Mouse (Mus musculus): Measurements from ENCODE around the gene Atp5s. TPM values are rescaled to one million over a fixed set of nuclear protein-coding genes. Genes with fewer than 3 reads are reported as not detected.
A peak's percentile ranks its signal among the peaks of the same experiment; 100 is the strongest.

Atp5s gene
- total and polyA plus RNA-seq, 3 experiments: 8.4 to 15.8 (median 11.4) TPM

- Histone ChIP-seq H3K4me1 (ENCODE audit: control insufficient read depth in 1 of 2, insufficient read depth in 2 of 2) (peaks cover 0 to 4% of the 10 kb centered on the region in 2 experiments; a peak in 2 of 4 replicates), H3K4me2 (ENCODE audit: insufficient read depth, low read depth, poor library complexity, severe bottlenecking) (peak overlapping the region; percentile 71; the same call in 1 of the 2 replicates), H3K27ac (ENCODE audit: insufficient read depth, low read depth) (no peak overlapping the region), H3K9me3 (replicated peaks; ENCODE audit: low read length) (no peaks in the 10 kb centered on the region), H3K9ac (ENCODE audit: insufficient read depth, low read depth) (peak overlapping the region; percentile 40; the same call in 1 of the 2 replicates), H3K27me3 (replicated peaks) (no peaks in the 10 kb centered on the region), H3K36me3 (replicated peaks in 1 of 2; ENCODE audit: control insufficient read depth in 1 of 2, insufficient read depth in 1 of 2, low read length in 1 of 2) (peaks cover 0 to 6% of the 10 kb centered on the region in 2 experiments), H3K4me3 (replicated peaks in 1 of 3; ENCODE audit: low read depth in 2 of 3, low read length in 2 of 3, poor library complexity in 1 of 3) (no peak overlapping the region), H3K79me2 (replicated peaks; ENCODE audit: control insufficient read depth, extremely low read depth, insufficient read depth, poor library complexity, severe bottlenecking) (no peaks in the 10 kb centered on the region)
- in situ Hi-C loops (cut with MboI; ENCODE audit: low pct_ligation_motif_present, low pct_unique_long_range_greater_than_20kb, low sequenced_read_pairs) (no loop called here), dilution Hi-C loops (cut with MboI; ENCODE audit: extremely low pct_ligation_motif_present, extremely low pct_unique_long_range_greater_than_20kb, low sequenced_read_pairs) (no loop called here)
- peak; percentile 65 for DNase-seq (ENCODE audit: extremely low read depth)
- 0 out of 2 replicates have a peak, but pooled peaks have one; percentile 12 for TF ChIP-seq ZNF384 (IDR thresholded peaks at IDR 0.05; ENCODE audit: low read depth, low read length)
- TF ChIP-seq MAZ (IDR thresholded peaks at IDR 0.05; ENCODE audit: low read depth, low read length): no peak
- TF ChIP-seq JUND (conservative IDR thresholded peaks at IDR 0.05; ENCODE audit: low read depth, low read length): 0 out of 2 replicates have a peak, but pooled peaks have one; percentile 50
- no peak for TF ChIP-seq RCOR1 (conservative IDR thresholded peaks at IDR 0.05; ENCODE audit: low read depth, low read length)
- peak; percentile 14; the same call in 1 of the 2 replicates for TF ChIP-seq NELFE (IDR thresholded peaks at IDR 0.05; ENCODE audit: low read depth, low read length)
- peak; percentile 78 for TF ChIP-seq ELF1 (IDR thresholded peaks at IDR 0.05; ENCODE audit: low read depth, low read length)
- peak; percentile 83 for TF ChIP-seq MYC (IDR thresholded peaks at IDR 0.05; ENCODE audit: low read depth, low read length)
- peak; percentile 46 to 82 for TF ChIP-seq CTCF (conservative IDR thresholded peaks at IDR 0.05 in 1 of 2, IDR thresholded peaks at IDR 0.05 in 1 of 2; ENCODE audit: low read depth in 2 of 2, low read length in 2 of 2)
- TF ChIP-seq CHD2 (IDR thresholded peaks at IDR 0.05; ENCODE audit: low read length): no peak
- peak; percentile 91 for TF ChIP-seq RAD21 (IDR thresholded peaks at IDR 0.05; ENCODE audit: low read depth, low read length)
- no peak for TF ChIP-seq POLR2AphosphoS2 (IDR thresholded peaks at IDR 0.05; ENCODE audit: low read depth, low read length)
- TF ChIP-seq SMC3 (IDR thresholded peaks at IDR 0.05; ENCODE audit: low read depth, low read length): peak; percentile 72
- no peak for TF ChIP-seq UBTF (IDR thresholded peaks at IDR 0.05; ENCODE audit: low read depth, low read length)
- peak; percentile 37 for TF ChIP-seq ZC3H11A (IDR thresholded peaks at IDR 0.05; ENCODE audit: low read depth, low read length)
- TF ChIP-seq TBP (conservative IDR thresholded peaks at IDR 0.05; ENCODE audit: low read depth, low read length): peak; percentile 64; the same call in 1 of the 2 replicates
Observed at GRCm38 (mm10) chr12:69733518-69733917, 8.8 kb downstream of the Atp5s start.

DNA sequence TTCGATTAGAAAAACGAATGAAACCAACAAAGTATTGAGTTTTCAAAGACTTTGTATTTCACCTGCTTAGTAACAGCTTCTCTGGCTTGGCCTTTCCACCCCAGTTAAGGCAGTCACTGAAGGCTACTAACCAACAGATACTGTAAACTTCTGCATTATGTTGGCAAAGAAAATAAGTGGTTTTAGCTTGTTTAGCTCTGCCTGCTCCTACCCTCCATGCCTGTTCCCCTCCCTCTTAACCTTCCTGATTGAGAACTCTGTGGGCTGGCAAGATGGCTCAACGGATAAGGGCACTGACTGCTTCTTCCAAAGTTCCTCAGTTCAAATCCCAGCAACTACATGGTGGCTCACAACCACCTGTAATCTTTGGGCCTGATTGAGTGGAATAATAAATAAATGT lies 9.2 kb downstream of the Atp5s start:
- Histone ChIP-seq H3K27ac (ENCODE audit: insufficient read depth, low read depth) (no peak overlapping the region), H3K4me2 (ENCODE audit: insufficient read depth, low read depth, poor library complexity, severe bottlenecking) (peak overlapping the region; percentile 71; the same call in 1 of the 2 replicates), H3K4me1 (ENCODE audit: control insufficient read depth in 1 of 2, insufficient read depth in 2 of 2) (peaks cover 0 to 4% of the 10 kb centered on the region in 2 experiments; a peak in 2 of 4 replicates), H3K9ac (ENCODE audit: insufficient read depth, low read depth) (peak overlapping the region; percentile 40; the same call in 1 of the 2 replicates), H3K9me3 (replicated peaks; ENCODE audit: low read length) (no peaks in the 10 kb centered on the region), H3K4me3 (replicated peaks in 1 of 3; ENCODE audit: low read depth in 2 of 3, low read length in 2 of 3, poor library complexity in 1 of 3) (no peak overlapping the region), H3K27me3 (replicated peaks) (no peaks in the 10 kb centered on the region), H3K79me2 (replicated peaks; ENCODE audit: control insufficient read depth, extremely low read depth, insufficient read depth, poor library complexity, severe bottlenecking) (no peaks in the 10 kb centered on the region), H3K36me3 (replicated peaks in 1 of 2; ENCODE audit: control insufficient read depth in 1 of 2, insufficient read depth in 1 of 2, low read length in 1 of 2) (peaks cover 0 to 6% of the 10 kb centered on the region in 2 experiments)
- in situ Hi-C loops (cut with MboI; ENCODE audit: low pct_ligation_motif_present, low pct_unique_long_range_greater_than_20kb, low sequenced_read_pairs): no loop called here
- TF ChIP-seq MEF2A (IDR thresholded peaks at IDR 0.05; ENCODE audit: borderline replicate concordance, low read depth, low read length): no peak
- no peak for TF ChIP-seq ZNF384 (IDR thresholded peaks at IDR 0.05; ENCODE audit: low read depth, low read length)
- no peak for TF ChIP-seq POLR2A (IDR thresholded peaks at IDR 0.05; ENCODE audit: low read depth, low read length)
- TF ChIP-seq NRF1 (IDR thresholded peaks at IDR 0.05; ENCODE audit: low read depth, low read length): no peak
- no peak for TF ChIP-seq ZMIZ1 (IDR thresholded peaks at IDR 0.05; ENCODE audit: low read depth, low read length)
- TF ChIP-seq JUN (IDR thresholded peaks at IDR 0.05; ENCODE audit: insufficient read depth, low read depth, low read length): no peak
- no peak for TF ChIP-seq UBTF (IDR thresholded peaks at IDR 0.05; ENCODE audit: low read depth, low read length)
- TF ChIP-seq RAD21 (IDR thresholded peaks at IDR 0.05; ENCODE audit: low read depth, low read length): no peak
- TF ChIP-seq CHD1 (IDR thresholded peaks at IDR 0.05; ENCODE audit: low read depth, low read length): no peak
- TF ChIP-seq ZC3H11A (IDR thresholded peaks at IDR 0.05; ENCODE audit: low read depth, low read length): no peak
- no peak for TF ChIP-seq GABPA (IDR thresholded peaks at IDR 0.05; ENCODE audit: insufficient replicate concordance, low read depth, low read length)
- no peak for TF ChIP-seq SIN3A (IDR thresholded peaks at IDR 0.05; ENCODE audit: low read length)
- TF ChIP-seq USF1 (IDR thresholded peaks at IDR 0.05; ENCODE audit: low read depth, low read length): no peak
- no peak for TF ChIP-seq ETS1 (conservative IDR thresholded peaks at IDR 0.05; ENCODE audit: low read depth, low read length)
- TF ChIP-seq JUND (conservative IDR thresholded peaks at IDR 0.05; ENCODE audit: low read depth, low read length): no peak
- TF ChIP-seq ELF1 (IDR thresholded peaks at IDR 0.05; ENCODE audit: low read depth, low read length): no peak
- no peak for TF ChIP-seq MYC (IDR thresholded peaks at IDR 0.05; ENCODE audit: low read depth, low read length)
- TF ChIP-seq KAT2A (IDR thresholded peaks at IDR 0.05; ENCODE audit: insufficient replicate concordance, low read length): no peak
- DNase-seq (ENCODE audit: extremely low read depth): no peak
- dilution Hi-C loops (cut with MboI; ENCODE audit: extremely low pct_ligation_motif_present, extremely low pct_unique_long_range_greater_than_20kb, low sequenced_read_pairs): no loop called here
